Mouse (Mus musculus): Measurements from ENCODE around the gene Slc43a1. TPM values are rescaled to one million over a fixed set of nuclear protein-coding genes. Genes with fewer than 3 reads are reported as not detected.

The Slc43a1 gene
- polyA plus RNA-seq, 1 experiment from 2014 or later, result 1.3 TPM

GRCm38 (mm10) chr2:84837107-84837506 lies 1.5 kb upstream of the Slc43a1 start:
- H3K27ac ChIP-seq (replicated peaks), result no peak overlapping the region
- peaks cover 25% of the 10 kb centered on the region for H3K4me1 ChIP-seq
- peaks cover 59% of the 10 kb centered on the region for H3K27me3 ChIP-seq (replicated peaks)
- H3K9ac ChIP-seq (replicated peaks), result no peak overlapping the region
- ATAC-seq (ENCODE audit: low FRiP score), result no peak
- no peak overlapping the region for H3K4me3 ChIP-seq (replicated peaks)
- no peaks in the 10 kb centered on the region for H3K9me3 ChIP-seq (replicated peaks)
- 66% methylated on average over 8 of the region's 8 CpGs for WGBS
- no peaks in the 10 kb centered on the region for H3K36me3 ChIP-seq
- H3K4me2 ChIP-seq, result no peak overlapping the region

GRCm38 (mm10) chr2:84837817-84838592 lies 645 bp upstream of the Slc43a1 start:
- Histone ChIP-seq H3K4me2 (no peak overlapping the region), H3K9ac (replicated peaks) (no peak overlapping the region), H3K27me3 (replicated peaks) (peaks cover 60% of the 10 kb centered on the region), H3K36me3 (no peaks in the 10 kb centered on the region), H3K4me1 (peaks cover 25% of the 10 kb centered on the region), H3K9me3 (replicated peaks) (no peaks in the 10 kb centered on the region), H3K4me3 (replicated peaks) (no peak overlapping the region), H3K27ac (replicated peaks) (no peak overlapping the region)
- no peak for ATAC-seq (ENCODE audit: low FRiP score)
- WGBS, result 28% methylated on average over 9 of the region's 9 CpGs

- ATAC-seq (ENCODE audit: low FRiP score), result no peak
- H3K4me2 ChIP-seq, result peak overlapping the region; percentile 94
- H3K27me3 ChIP-seq (replicated peaks), result peaks cover 60% of the 10 kb centered on the region
- peak overlapping the region; percentile 48 for H3K4me3 ChIP-seq (replicated peaks)
- H3K9ac ChIP-seq (replicated peaks), result peak overlapping the region; percentile 48
- H3K4me1 ChIP-seq, result peaks cover 25% of the 10 kb centered on the region
- no peaks in the 10 kb centered on the region for H3K9me3 ChIP-seq (replicated peaks)
- H3K36me3 ChIP-seq, result no peaks in the 10 kb centered on the region
- no peak overlapping the region for H3K27ac ChIP-seq (replicated peaks)
- under 1% methylated on average over 47 of the region's 47 CpGs for WGBS
These were observed 637 bp downstream of the Slc43a1 start for GRCm38 (mm10) chr2:84838993-84839980.

- ATAC-seq (ENCODE audit: low FRiP score), result peak; percentile 74
- Histone ChIP-seq H3K27me3 (replicated peaks) (peaks cover 58% of the 10 kb centered on the region), H3K4me2 (peak overlapping the region; percentile 94), H3K36me3 (no peaks in the 10 kb centered on the region), H3K4me1 (peaks cover 25% of the 10 kb centered on the region), H3K9ac (replicated peaks) (peak overlapping the region; percentile 48), H3K4me3 (replicated peaks) (peak overlapping the region; percentile 48), H3K9me3 (replicated peaks) (no peaks in the 10 kb centered on the region), H3K27ac (replicated peaks) (peak overlapping the region; percentile 56; the same call in 1 of the 2 replicates)
- WGBS, result under 1% methylated on average over 49 of the region's 54 CpGs
These were observed 1.5 kb downstream of the Slc43a1 start for GRCm38 (mm10) chr2:84840016-84840747.

GRCm38 (mm10) chr2:84840748-84841563 lies 2.3 kb downstream of the Slc43a1 start:
- H3K27me3 ChIP-seq (replicated peaks), result peaks cover 55% of the 10 kb centered on the region
- WGBS, result 8% methylated on average over 17 of the region's 17 CpGs
- no peaks in the 10 kb centered on the region for H3K9me3 ChIP-seq (replicated peaks)
- ATAC-seq (ENCODE audit: low FRiP score), result peak; percentile 58
- peak overlapping the region; percentile 48 for H3K4me3 ChIP-seq (replicated peaks)
- H3K36me3 ChIP-seq, result no peaks in the 10 kb centered on the region
- peak overlapping the region; percentile 94 for H3K4me2 ChIP-seq
- H3K27ac ChIP-seq (replicated peaks), result 0 out of 2 replicates have a peak overlapping the region, but pooled peaks have one; percentile 56
- peaks cover 25% of the 10 kb centered on the region for H3K4me1 ChIP-seq
- peak overlapping the region; percentile 48 for H3K9ac ChIP-seq (replicated peaks)

- Histone ChIP-seq H3K4me1 (peaks cover 25% of the 10 kb centered on the region), H3K9me3 (replicated peaks) (no peaks in the 10 kb centered on the region), H3K27ac (replicated peaks) (no peak overlapping the region), H3K36me3 (no peaks in the 10 kb centered on the region), H3K27me3 (replicated peaks) (peaks cover 53% of the 10 kb centered on the region), H3K4me2 (0 out of 2 replicates have a peak overlapping the region, but pooled peaks have one; percentile 94), H3K9ac (replicated peaks) (no peak overlapping the region), H3K4me3 (replicated peaks) (no peak overlapping the region)
- ATAC-seq (ENCODE audit: low FRiP score), result no peak
These were observed 3.3 kb downstream of the Slc43a1 start for GRCm38 (mm10) chr2:84841905-84842304.

GRCm38 (mm10) chr2:84843654-84844053 lies 5.0 kb downstream of the Slc43a1 start:
- ATAC-seq (ENCODE audit: low FRiP score), result no peak
- H3K4me1 ChIP-seq, result peaks cover 25% of the 10 kb centered on the region
- no peak overlapping the region for H3K9ac ChIP-seq (replicated peaks)
- H3K4me2 ChIP-seq, result no peak overlapping the region
- H3K36me3 ChIP-seq, result no peaks in the 10 kb centered on the region
- H3K27ac ChIP-seq (replicated peaks), result no peak overlapping the region
- no peak overlapping the region for H3K4me3 ChIP-seq (replicated peaks)
- no peaks in the 10 kb centered on the region for H3K9me3 ChIP-seq (replicated peaks)
- peaks cover 36% of the 10 kb centered on the region for H3K27me3 ChIP-seq (replicated peaks)
- WGBS, result 88% methylated on average over 6 of the region's 6 CpGs

GRCm38 (mm10) chr2:84845226-84845625 lies 6.6 kb downstream of the Slc43a1 start:
- H3K4me3 ChIP-seq (replicated peaks), result no peak overlapping the region
- H3K9ac ChIP-seq (replicated peaks), result no peak overlapping the region
- 90% methylated on average over 1 of the region's 1 CpGs for WGBS
- H3K27ac ChIP-seq (replicated peaks), result no peak overlapping the region
- H3K36me3 ChIP-seq, result no peaks in the 10 kb centered on the region
- peaks cover 20% of the 10 kb centered on the region for H3K27me3 ChIP-seq (replicated peaks)
- H3K4me1 ChIP-seq, result peaks cover 10% of the 10 kb centered on the region
- no peak for ATAC-seq (ENCODE audit: low FRiP score)
- H3K4me2 ChIP-seq, result no peak overlapping the region
- no peaks in the 10 kb centered on the region for H3K9me3 ChIP-seq (replicated peaks)

GRCm38 (mm10) chr2:84850407-84851129 lies 11.9 kb downstream of the Slc43a1 start:
- no peak for ATAC-seq (ENCODE audit: low FRiP score)
- peaks cover 9% of the 10 kb centered on the region; the same call in 1 of the 2 replicates for H3K4me1 ChIP-seq
- no peaks in the 10 kb centered on the region for H3K36me3 ChIP-seq
- no peak overlapping the region for H3K27ac ChIP-seq (replicated peaks)
- H3K4me3 ChIP-seq (replicated peaks), result no peak overlapping the region
- peak overlapping the region; percentile 39 for H3K4me2 ChIP-seq
- no peak overlapping the region for H3K9ac ChIP-seq (replicated peaks)
- H3K27me3 ChIP-seq (replicated peaks), result no peaks in the 10 kb centered on the region
- 65% methylated on average over 7 of the region's 7 CpGs for WGBS
- no peaks in the 10 kb centered on the region for H3K9me3 ChIP-seq (replicated peaks)

Measured in neural tube, embryonic 15.5 days (tissue).